Mouse (Mus musculus) CH12.LX (cell line): ENCODE measurements around the gene Tas2r126. TPM values are rescaled to one million over a fixed set of nuclear protein-coding genes. Genes with fewer than 3 reads are reported as not detected.

Experiments used
- DNase-seq: peaks from one replicate; pipeline ENCODE4 v3.0.0-alpha.2; 2013; ENCODE audit errors: extremely low read depth
- H3K27ac ChIP-seq: 2 replicates; pipeline ENCODE4 v1.5.1; 2012; ENCODE audit warnings: low read depth, mild to moderate bottlenecking, control low read depth, moderate library complexity; ENCODE audit not compliant: insufficient read depth
- H3K27me3 ChIP-seq: replicated peaks from 2 replicates; pipeline ENCODE3; 2012; ENCODE audit warnings: inconsistent platforms
- H3K36me3 ChIP-seq, 2 experiments: replicated peaks in 1 of 2; 2 replicates each; pipeline versions ENCODE3 to v1.6.1; 2012; ENCODE audit warnings: inconsistent platforms in 1 of 2, low read length in 1 of 2, mild to moderate bottlenecking in 1 of 2, mixed read lengths in 1 of 2, moderate library complexity in 1 of 2; ENCODE audit not compliant: control insufficient read depth in 1 of 2, insufficient read depth in 1 of 2
- H3K4me1 ChIP-seq, 2 experiments: 2 replicates each; pipeline ENCODE4 v1.6.1; 2012; ENCODE audit warnings: inconsistent platforms in 1 of 2, moderate library complexity in 1 of 2; ENCODE audit not compliant: insufficient read depth in 2 of 2, control insufficient read depth in 1 of 2
- H3K4me2 ChIP-seq: 2 replicates; pipeline ENCODE4 v1.6.1; 2012; ENCODE audit warnings: low read depth, mild to moderate bottlenecking, control low read depth; ENCODE audit not compliant: poor library complexity, insufficient read depth, severe bottlenecking
- H3K4me3 ChIP-seq, 3 experiments: fragments of 150-350 bp in 1 of 3; sonication (generic) in 1 of 3; replicated peaks in 1 of 3; 2 replicates each; pipeline versions ENCODE3 to v1.5.1; 2011 to 2012; ENCODE audit warnings: low read depth in 2 of 3, low read length in 2 of 3, mild to moderate bottlenecking in 2 of 3, moderate library complexity in 2 of 3, control low read depth in 1 of 3, improper control_type of control experiment in 1 of 3, inconsistent platforms in 1 of 3, mixed read lengths in 1 of 3; ENCODE audit not compliant: poor library complexity in 1 of 3
- H3K79me2 ChIP-seq: replicated peaks from 2 replicates; pipeline ENCODE4 v1.6.1; 2012; ENCODE audit warnings: mild to moderate bottlenecking, moderate library complexity; ENCODE audit not compliant: control insufficient read depth, poor library complexity, insufficient read depth, severe bottlenecking; ENCODE audit errors: extremely low read depth
- H3K9ac ChIP-seq: 2 replicates; pipeline ENCODE4 v1.6.1; 2012; ENCODE audit warnings: low read depth, mild to moderate bottlenecking, control low read depth, moderate library complexity; ENCODE audit not compliant: insufficient read depth
- H3K9me3 ChIP-seq: replicated peaks from 2 replicates; pipeline ENCODE3; 2012; ENCODE audit warnings: low read length, inconsistent platforms, mixed read lengths
- BHLHE40 ChIP-seq: IDR thresholded peaks from 2 replicates; pipeline ENCODE4 v1.6.1; 2011; ENCODE audit warnings: mild to moderate bottlenecking, low read depth, low read length, improper control_type of control experiment
- CTCF ChIP-seq, 2 experiments: IDR thresholded peaks in 1 of 2; conservative IDR thresholded peaks in 1 of 2; 2 replicates each; pipeline ENCODE4 v1.5.1; 2011 to 2012; ENCODE audit warnings: low read depth in 2 of 2, low read length in 2 of 2, improper control_type of control experiment in 1 of 2, inconsistent platforms in 1 of 2, mild to moderate bottlenecking in 1 of 2, moderate library complexity in 1 of 2
- ETS1 ChIP-seq: conservative IDR thresholded peaks from 2 replicates; pipeline ENCODE4 v1.6.1; 2012; ENCODE audit warnings: low read depth, mild to moderate bottlenecking, inconsistent platforms, low read length, improper control_type of control experiment, moderate library complexity
- IRF4 ChIP-seq: IDR thresholded peaks from 2 replicates; pipeline ENCODE4 v1.6.1; 2014; ENCODE audit warnings: low read depth, mild to moderate bottlenecking, inconsistent platforms, low read length, improper control_type of control experiment
- JUND ChIP-seq: conservative IDR thresholded peaks from 2 replicates; pipeline ENCODE4 v1.6.1; 2011; ENCODE audit warnings: low read depth, low read length, improper control_type of control experiment
- KAT2A ChIP-seq: IDR thresholded peaks from 2 replicates; pipeline ENCODE4 v1.6.1; 2012; ENCODE audit warnings: low read length, improper control_type of control experiment, inconsistent platforms; ENCODE audit not compliant: insufficient replicate concordance
- MAX ChIP-seq: IDR thresholded peaks from 2 replicates; pipeline ENCODE4 v1.6.1; 2011; ENCODE audit warnings: low read length, improper control_type of control experiment
- MAZ ChIP-seq: IDR thresholded peaks from 2 replicates; pipeline ENCODE4 v1.6.1; 2012; ENCODE audit warnings: low read depth, mild to moderate bottlenecking, inconsistent platforms, low read length, improper control_type of control experiment, moderate library complexity
- PAX5 ChIP-seq: IDR thresholded peaks from 2 replicates; pipeline ENCODE4 v1.6.1; 2012; ENCODE audit warnings: low read length, inconsistent platforms, mixed read lengths
- POLR2A ChIP-seq: IDR thresholded peaks from 2 replicates; pipeline ENCODE4 v1.6.1; 2011; ENCODE audit warnings: low read depth, mild to moderate bottlenecking, improper control_type of control experiment, low read length
- POLR2AphosphoS2 ChIP-seq: IDR thresholded peaks from 2 replicates; pipeline ENCODE4 v1.6.1; 2011; ENCODE audit warnings: low read depth, low read length, improper control_type of control experiment
- RAD21 ChIP-seq: IDR thresholded peaks from 2 replicates; pipeline ENCODE4 v1.6.1; 2011; ENCODE audit warnings: low read depth, mild to moderate bottlenecking, low read length, improper control_type of control experiment, moderate library complexity
- RCOR1 ChIP-seq: conservative IDR thresholded peaks from 2 replicates; pipeline ENCODE4 v1.6.1; 2012; ENCODE audit warnings: low read depth, mild to moderate bottlenecking, inconsistent platforms, low read length, improper control_type of control experiment
- SMC3 ChIP-seq: IDR thresholded peaks from 2 replicates; pipeline ENCODE4 v1.6.1; 2011; ENCODE audit warnings: low read depth, low read length, improper control_type of control experiment
- TCF12 ChIP-seq: IDR thresholded peaks from 2 replicates; pipeline ENCODE4 v1.6.1; 2014; ENCODE audit warnings: low read depth, mild to moderate bottlenecking, inconsistent platforms, low read length, improper control_type of control experiment
- UBTF ChIP-seq: IDR thresholded peaks from 2 replicates; pipeline ENCODE4 v1.6.1; 2012; ENCODE audit warnings: low read depth, mild to moderate bottlenecking, inconsistent platforms, low read length, improper control_type of control experiment, moderate library complexity
- ZC3H11A ChIP-seq: IDR thresholded peaks from 2 replicates; pipeline ENCODE4 v1.6.1; 2012; ENCODE audit warnings: low read depth, mild to moderate bottlenecking, inconsistent platforms, low read length, improper control_type of control experiment
- ZKSCAN1 ChIP-seq: IDR thresholded peaks from 2 replicates; pipeline ENCODE4 v1.6.1; 2012; ENCODE audit warnings: low read depth, inconsistent platforms, low read length, improper control_type of control experiment, borderline replicate concordance
- ZMIZ1 ChIP-seq: IDR thresholded peaks from 2 replicates; pipeline ENCODE4 v1.6.1; 2012; ENCODE audit warnings: low read depth, mild to moderate bottlenecking, inconsistent platforms, low read length, improper control_type of control experiment
- ZNF384 ChIP-seq: IDR thresholded peaks from 2 replicates; pipeline ENCODE4 v1.6.1; 2012; ENCODE audit warnings: low read depth, low read length, improper control_type of control experiment, inconsistent platforms
- dilution Hi-C: fragments of 300-500 bp; cut with MboI; formaldehyde crosslinking; loops from 2 replicates; pipeline ENCODE4 v1.14.3; 2020; ENCODE audit warnings: low sequenced_read_pairs; ENCODE audit not compliant: extremely low pct_unique_long_range_greater_than_20kb, extremely low pct_ligation_motif_present
- in situ Hi-C: fragments of 300-500 bp; cut with MboI; formaldehyde crosslinking; loops from 3 replicates; pipeline ENCODE4 v1.14.3; 2019; ENCODE audit warnings: low sequenced_read_pairs, low pct_ligation_motif_present, low pct_unique_long_range_greater_than_20kb, mixed read lengths
- polyA plus RNA-seq: library from polyadenylated mRNA; unstranded; fragments of >175 nt; gene quantifications from 2 replicates; pipeline ENCODE4 v1.2.1, GENCODE M21; 2012; ENCODE audit warnings: low read depth; ENCODE audit not compliant: insufficient read length
- total RNA-seq, 2 experiments: library from RNA; depleted of rRNA; stranded (reverse); fragments of 300-350 nt in 1 of 2; fragments of >200 nt in 1 of 2; gene quantifications; 2 replicates each; pipeline ENCODE4 v1.2.3; 2012 to 2014

Gene Tas2r126
- total and polyA plus RNA-seq, 3 experiments: not detected

- H3K4me3 ChIP-seq: no peak overlapping the region
- no peaks in the 10 kb centered on the region for H3K9me3 ChIP-seq
- dilution Hi-C loops (no loop called here), in situ Hi-C loops (no loop called here)
- TF ChIP-seq BHLHE40 (no peak), ZC3H11A (no peak), ZMIZ1 (no peak), ZKSCAN1 (no peak), UBTF (no peak), JUND (no peak), KAT2A (no peak), PAX5 (no peak)
- no peaks in the 10 kb centered on the region for H3K79me2 ChIP-seq
- H3K4me1 ChIP-seq: peaks cover 2 to 7% of the 10 kb centered on the region in 2 experiments; a peak in 2 of 4 replicates
- DNase-seq: no peak
- no peak overlapping the region for H3K27ac ChIP-seq
- H3K36me3 ChIP-seq: no peaks in the 10 kb centered on the region
- H3K27me3 ChIP-seq: no peaks in the 10 kb centered on the region
- no peak overlapping the region for H3K4me2 ChIP-seq
- H3K9ac ChIP-seq: no peak overlapping the region
These were observed 7.1 kb downstream of the Tas2r126 start for GRCm38 (mm10) chr6:42441395-42441794.

GRCm38 (mm10) chr6:42444491-42444890 is 10.2 kb downstream of the Tas2r126 start:
- no peaks in the 10 kb centered on the region for H3K79me2 ChIP-seq
- no peak overlapping the region for H3K9ac ChIP-seq
- no peak for TF ChIP-seq RCOR1
- TF ChIP-seq CTCF (conservative IDR thresholded peaks at IDR 0.05 in 1 of 2, IDR thresholded peaks at IDR 0.05 in 1 of 2; ENCODE audit: low read depth in 2 of 2, low read length in 2 of 2): no peak
- no peak for TF ChIP-seq BHLHE40
- no peak for TF ChIP-seq IRF4
- no peak for TF ChIP-seq SMC3
- TF ChIP-seq MAZ: no peak
- no peak for TF ChIP-seq TCF12
- TF ChIP-seq ZMIZ1: no peak
- no peak for TF ChIP-seq POLR2AphosphoS2
- no peak for TF ChIP-seq POLR2A
- TF ChIP-seq ETS1: no peak
- no peak for TF ChIP-seq RAD21
- TF ChIP-seq MAX: no peak
- TF ChIP-seq ZNF384: no peak
- no peak for TF ChIP-seq JUND
- TF ChIP-seq, all 38 proteins: peak for 0
- H3K36me3 ChIP-seq: no peaks in the 10 kb centered on the region
- H3K27ac ChIP-seq: no peak overlapping the region
- dilution Hi-C loops (no loop called here), in situ Hi-C loops (no loop called here)
- no peaks in the 10 kb centered on the region for H3K9me3 ChIP-seq
- no peak overlapping the region for H3K4me2 ChIP-seq
- no peak overlapping the region for H3K4me3 ChIP-seq
- no peaks in the 10 kb centered on the region for H3K27me3 ChIP-seq
- DNase-seq: no peak
- peaks cover 0 to 27% of the 10 kb centered on the region in 2 experiments; a peak in 3 of 4 replicates for H3K4me1 ChIP-seq
